Mouse (Mus musculus): ENCODE data around the gene Myo16.

DNA sequence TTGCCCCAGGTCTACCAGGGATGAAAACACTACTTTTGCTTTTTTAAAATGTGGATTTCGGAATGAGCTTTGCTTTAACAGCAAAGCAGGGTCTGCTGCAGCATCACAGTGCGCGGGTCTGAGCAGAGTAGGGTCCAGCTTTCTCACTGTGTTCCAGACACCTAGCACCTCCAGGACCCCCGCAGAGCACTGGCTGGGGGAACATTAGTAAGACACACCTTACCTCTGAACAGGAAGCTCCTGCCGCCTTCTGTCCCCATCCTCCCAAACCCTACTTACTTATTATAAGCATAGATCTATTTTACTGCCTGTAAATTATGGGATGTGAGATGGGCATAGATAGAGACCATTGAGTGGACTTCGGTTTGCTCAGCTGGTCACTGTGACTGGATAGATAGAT lies 263.6 kb downstream of the Myo16 start:
- TF ChIP-seq FLI1 (IDR thresholded peaks at IDR 0.05; ENCODE audit: low read length), result no peak
- no peak for TF ChIP-seq GATA1 (IDR thresholded peaks at IDR 0.05; ENCODE audit: borderline replicate concordance, low read length)

All from megakaryocyte, embryonic 14.5 days (primary cell).